Mouse (Mus musculus) 3134 (cell line): ENCODE data around the gene Irf2bp2.

Experiments
- DNase-seq: peaks from one replicate; pipeline ENCODE4 v3.0.0-alpha.2; 2011; ENCODE audit warnings: low spot score; ENCODE audit not compliant: insufficient read length; ENCODE audit errors: extremely low read depth

The Irf2bp2 gene

DNA sequence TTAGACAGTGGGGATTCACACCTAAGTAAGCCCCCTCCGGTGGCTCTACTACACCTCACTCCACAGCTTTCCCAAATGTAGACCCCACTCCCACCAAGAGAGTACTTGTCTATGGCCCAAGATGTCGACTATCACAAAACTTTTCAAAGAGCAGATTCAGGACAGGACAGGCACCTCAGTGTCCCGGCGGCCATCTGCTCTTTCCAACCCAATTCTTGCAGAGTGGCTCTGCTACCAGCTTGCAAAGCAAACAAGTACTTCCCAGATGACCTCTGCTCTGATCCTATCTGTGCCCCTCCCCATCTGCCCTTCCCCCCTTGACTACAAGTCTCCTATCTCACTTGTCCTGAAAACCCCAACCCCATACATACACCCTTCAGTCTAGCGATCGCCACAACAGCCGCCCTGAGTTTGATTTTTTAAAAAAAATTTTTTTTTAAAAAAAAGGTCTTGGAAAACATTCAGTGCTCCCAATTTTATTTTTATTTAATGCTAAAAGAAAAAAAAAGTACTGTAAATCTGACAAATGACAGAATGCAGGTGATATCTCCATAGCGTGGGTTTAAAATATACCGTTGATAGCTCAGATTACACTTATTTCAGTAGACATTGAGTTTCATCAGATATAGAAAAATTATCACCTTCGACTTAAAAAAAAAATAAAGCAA, 5.8 kb downstream of the Irf2bp2 start:
- DNase-seq: no peak

DNA sequence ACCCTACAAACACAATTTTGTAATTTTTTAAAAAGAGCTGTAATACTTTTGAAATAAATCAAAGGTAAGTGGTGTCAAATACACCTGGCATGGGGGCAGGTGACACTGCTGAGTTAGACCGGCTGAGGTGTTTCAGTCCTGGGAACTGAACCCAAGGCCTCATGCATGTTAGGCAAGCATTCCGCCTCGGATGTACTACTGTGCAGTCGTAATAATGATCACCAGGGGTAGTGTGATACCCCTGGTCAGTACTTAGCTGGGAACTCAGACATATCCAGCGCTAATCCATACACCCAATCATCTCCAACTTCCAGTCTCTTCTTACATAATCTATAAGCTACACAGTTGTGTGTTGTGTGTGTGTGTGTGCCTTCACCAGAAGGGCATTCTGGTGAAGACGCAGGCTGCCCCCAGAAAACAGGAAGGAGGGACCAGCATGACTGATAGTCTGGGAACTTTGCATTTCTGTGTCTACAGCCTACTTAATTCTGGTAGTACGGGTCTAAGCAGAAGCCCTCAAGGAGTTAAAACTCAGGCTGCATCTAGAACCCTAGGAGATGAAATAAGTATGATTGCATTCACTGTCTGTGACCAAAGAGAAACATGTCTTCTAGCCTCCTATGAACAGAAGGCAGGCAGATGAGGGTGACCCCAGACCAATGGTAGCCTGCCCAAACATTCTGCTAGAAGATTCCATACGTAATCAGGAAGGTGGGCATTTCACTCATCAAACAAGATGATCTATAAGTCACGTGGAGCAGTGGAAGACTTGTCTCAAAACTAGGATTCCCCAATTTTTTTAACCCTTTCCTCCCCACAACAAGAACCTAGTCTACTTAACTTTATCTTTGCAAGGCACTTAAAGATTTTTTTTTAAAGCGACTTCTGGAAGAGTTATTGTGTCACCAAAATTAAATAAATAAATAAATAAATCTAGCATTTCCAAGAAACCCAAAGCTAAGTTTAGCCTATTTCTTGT, 6.9 kb downstream of the Irf2bp2 start:
- no peak for DNase-seq

DNA sequence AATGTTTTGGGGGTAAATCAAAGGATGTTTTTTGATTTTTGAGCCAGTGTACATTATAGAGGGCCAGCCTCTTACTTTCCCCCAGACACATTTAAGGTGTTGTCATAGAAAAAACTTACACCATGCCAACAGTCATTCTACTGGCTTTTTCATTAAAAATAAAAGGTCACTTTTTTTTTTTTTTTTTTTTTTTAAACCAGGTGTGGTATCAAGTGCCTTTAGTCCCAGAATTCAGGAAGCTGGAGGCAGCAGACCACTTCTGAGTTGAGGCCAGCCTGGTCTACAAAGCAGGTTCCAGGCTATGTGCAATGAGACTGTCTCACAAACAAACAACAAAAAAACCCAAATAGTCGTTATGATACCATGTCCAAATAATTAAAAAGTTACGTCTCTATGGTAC, 7.7 kb downstream of the Irf2bp2 start:
- no peak for DNase-seq

- DNase-seq: no peak
These were observed 8.2 kb downstream of the Irf2bp2 start for GRCm38 (mm10) chr8:126585561-126586031.

GRCm38 (mm10) chr8:126584844-126585231, 8.9 kb downstream of the Irf2bp2 start:
- no peak for DNase-seq

DNA sequence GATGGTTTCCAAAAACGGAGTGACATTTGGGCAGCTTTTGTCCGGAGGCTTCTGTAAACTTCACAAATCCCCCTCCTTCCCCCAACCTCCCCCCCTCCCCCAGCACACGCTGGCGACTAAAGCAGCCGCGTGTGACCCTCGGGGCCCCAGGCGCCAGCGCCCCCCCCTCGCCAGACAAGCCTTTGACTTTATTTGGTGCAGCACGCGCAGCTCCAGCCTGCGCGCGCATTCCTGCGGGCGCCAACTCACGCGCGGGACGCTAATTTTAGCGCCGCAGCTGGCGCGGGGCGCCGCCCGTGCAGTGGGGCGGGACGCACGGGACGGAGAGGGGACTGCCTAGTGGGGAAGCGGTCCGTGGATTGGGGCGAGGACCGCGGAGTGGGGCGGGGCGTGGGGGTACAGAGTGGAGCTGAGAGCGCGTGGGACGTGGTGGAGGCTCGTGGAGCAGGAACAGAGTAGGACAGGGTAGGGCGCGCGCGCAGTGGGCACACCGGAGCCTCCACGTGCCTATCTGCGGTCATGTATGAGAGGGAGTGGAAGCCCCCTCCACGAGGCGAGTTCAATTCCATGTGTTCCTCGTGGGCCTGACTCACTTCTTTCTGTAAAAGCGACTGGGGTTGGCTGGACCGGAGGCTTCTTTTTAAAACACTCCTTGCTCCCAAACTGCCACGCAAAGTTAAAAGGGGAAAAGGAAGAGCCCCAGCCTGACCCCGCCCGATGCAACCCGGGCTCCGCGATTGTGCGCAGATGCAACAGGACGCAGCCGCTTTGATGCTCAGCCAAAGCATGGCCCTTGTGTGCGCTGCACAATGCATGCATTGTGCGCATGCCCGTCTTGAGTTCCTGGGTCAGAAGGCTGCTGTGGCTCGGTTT, 9.6 kb downstream of the Irf2bp2 start:
- DNase-seq: no peak

DNA sequence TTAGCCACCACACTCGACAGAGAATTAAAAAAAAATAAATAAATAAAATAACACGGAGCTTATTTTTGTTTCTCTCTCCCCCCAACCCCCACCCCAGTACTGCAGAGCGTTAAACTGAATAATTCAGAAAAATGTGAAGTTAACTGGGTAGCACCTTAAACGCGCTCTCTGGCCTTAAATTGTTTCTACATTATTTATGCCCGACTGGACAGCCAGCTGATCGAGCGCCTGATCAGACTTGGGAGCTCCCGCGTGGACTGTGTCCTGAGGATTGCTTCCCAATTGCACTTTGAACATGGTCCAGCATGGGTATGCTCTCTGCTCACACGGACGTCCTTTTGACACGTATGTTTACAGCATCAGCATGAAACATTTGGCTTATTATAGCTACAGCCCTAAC, 10.3 kb downstream of the Irf2bp2 start:
- no peak for DNase-seq

GRCm38 (mm10) chr8:126583018-126583417, 10.8 kb downstream of the Irf2bp2 start:
- no peak for DNase-seq

DNA sequence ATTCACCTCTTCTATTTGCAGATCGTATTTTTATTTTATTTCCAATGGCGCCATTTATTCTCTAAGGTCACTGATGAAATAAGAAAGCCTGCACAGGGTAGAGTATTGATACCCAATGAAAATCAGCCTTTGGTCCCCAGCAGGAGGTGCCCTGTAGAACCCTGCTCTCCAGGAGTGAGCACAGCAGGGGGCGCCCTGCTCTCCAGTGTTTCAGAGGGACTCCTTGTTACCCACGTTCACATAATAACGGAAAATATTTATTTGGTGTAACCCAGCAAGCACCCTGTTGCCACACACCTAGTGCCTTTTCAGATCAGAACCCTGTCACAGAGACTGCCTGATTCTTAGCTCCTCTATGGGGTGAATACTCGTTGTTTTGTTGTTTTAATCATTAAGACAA, 11.3 kb downstream of the Irf2bp2 start:
- no peak for DNase-seq

GRCm38 (mm10) chr8:126581662-126582061, 12.1 kb downstream of the Irf2bp2 start:
- no peak for DNase-seq

GRCm38 (mm10) chr8:126580826-126581225, 13.0 kb downstream of the Irf2bp2 start:
- no peak for DNase-seq

- DNase-seq: no peak
These were observed 13.7 kb downstream of the Irf2bp2 start for GRCm38 (mm10) chr8:126580086-126580485.

DNA sequence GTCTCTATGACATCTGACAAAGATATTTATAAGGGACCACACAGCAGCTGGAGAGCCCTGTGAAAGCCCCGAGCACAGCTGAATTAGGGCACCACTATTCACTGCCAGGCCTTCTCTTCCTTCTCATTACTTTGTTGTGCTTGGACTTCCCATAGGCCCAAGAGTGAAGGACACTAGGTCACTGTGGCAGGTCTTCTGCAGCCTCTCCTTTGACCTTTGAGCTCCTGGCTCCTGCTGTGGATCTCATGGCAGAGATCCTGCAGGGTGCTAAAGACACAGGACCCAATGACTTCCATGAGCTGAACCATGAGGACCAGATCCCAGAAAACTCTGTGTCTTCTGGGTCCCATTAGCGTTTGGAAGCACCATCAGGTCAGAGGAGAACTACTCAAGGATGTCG, 15.1 kb downstream of the Irf2bp2 start:
- no peak for DNase-seq

DNA sequence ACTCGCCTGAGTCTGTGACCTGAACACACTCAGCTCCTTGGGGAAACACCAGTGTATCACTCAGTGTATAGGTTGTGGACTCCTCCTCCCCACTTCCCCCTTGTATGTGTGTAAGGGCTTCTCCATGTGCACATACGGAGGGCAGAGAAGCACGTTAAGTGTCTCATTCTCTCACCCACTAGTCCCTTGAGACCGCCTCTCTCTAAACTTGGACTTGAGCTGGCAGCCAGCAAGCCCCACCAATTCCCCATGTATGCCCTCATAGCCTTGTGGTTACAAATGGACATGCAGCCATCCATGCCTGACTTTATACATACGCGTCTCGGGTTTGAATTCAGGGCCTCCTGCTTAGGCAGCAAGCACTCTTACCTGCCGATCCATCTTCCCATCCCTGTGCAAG, 16.9 kb downstream of the Irf2bp2 start:
- no peak for DNase-seq

GRCm38 (mm10) chr8:126576086-126576485, 17.7 kb downstream of the Irf2bp2 start:
- no peak for DNase-seq

GRCm38 (mm10) chr8:126574882-126575637, 18.7 kb downstream of the Irf2bp2 start:
- DNase-seq: peak; percentile 74

- DNase-seq: no peak
These were observed 19.9 kb downstream of the Irf2bp2 start for GRCm38 (mm10) chr8:126573878-126574277.

DNA sequence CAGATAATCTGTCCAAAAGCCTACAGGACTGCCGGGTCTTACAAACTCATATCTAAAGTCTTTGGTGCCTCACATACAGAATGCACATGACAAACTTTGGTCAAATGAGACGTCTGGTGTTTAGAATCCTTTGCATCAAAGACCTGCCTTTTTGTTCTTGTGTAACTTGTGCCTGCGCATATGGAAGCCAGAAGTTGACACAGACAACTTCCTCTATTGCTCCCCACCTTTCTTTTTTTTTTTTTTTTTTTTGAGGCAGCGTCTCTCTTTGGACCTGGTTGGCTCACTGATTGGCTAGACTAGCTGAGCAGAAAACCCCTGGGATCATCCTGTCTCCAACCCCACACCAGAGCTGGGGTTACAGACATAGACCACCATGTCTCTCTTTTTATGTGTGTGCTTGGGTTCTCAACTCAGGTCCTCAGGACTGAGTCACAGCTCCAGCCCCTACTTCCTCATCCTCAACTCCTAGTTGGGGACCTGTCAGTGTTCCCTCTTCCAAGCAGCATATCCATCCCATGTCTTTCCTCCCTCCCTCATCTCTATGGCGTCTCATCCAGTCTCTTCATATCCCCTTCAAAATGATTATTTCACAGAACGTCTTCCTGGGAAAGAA, 20.6 kb downstream of the Irf2bp2 start:
- DNase-seq: no peak

DNA sequence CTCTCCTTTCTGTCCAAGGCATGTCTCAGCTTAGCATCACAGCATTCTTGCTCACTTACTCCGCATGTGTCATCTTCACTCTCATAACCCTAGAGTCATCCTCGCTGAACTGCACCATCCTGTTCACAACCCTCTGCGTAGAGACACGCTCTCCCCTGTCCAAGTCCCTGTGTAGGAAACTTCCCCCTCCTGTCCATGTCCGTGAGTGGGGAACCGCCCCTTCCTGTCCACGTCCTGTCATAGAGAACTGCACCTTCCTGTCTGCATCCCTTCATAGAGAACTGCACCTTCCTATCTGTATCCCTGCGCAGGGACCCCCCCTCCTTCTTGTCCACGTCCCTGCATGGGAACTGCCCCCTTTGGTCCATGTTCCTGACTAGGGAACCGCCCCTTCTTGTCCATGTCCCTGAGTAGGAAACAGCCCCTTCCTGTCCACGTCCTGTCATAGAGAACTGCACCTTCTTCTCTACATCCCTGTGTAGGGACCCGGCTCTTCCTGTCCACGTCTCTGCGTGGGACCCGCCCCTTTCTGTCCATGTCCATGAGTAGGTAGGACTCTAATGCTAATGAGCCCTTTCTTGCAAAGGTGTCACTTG, 22.6 kb downstream of the Irf2bp2 start:
- DNase-seq: no peak
